Mouse (Mus musculus): ENCODE measurements around the gene Lclat1.

DNA sequence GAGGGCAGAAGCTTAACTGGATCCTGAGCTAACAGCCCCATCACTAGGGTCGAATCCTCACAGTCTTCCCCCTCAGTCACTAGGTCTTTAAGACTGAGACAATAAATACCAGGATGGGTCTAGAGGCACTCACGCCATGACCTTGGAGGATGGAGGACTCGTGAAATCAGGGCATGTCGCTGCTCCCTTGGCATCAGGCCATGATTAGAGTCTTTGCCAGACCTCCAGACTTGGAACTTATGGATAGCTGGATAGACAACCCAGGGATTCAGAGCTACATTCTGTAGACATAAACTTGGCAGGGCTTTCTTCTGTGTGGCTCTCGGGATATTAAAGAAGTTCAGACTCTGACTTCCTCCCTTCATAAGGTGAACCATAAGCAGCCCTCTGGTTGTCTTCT, 49.5 kb upstream of the Lclat1 start:
- TF ChIP-seq GATA1 (IDR thresholded peaks at IDR 0.05; ENCODE audit: low read length) (no peak), TAL1 (IDR thresholded peaks at IDR 0.05; ENCODE audit: low read length) (no peak)
